Mouse (Mus musculus) adrenal gland, postnatal 25 days (tissue): Measurements from ENCODE around the gene Sptb. TPM values are rescaled to one million over a fixed set of nuclear protein-coding genes. Genes with fewer than 3 reads are reported as not detected.

Source experiments
- DNase-seq: peaks from one replicate; pipeline ENCODE4 v3.0.0; 2021; ENCODE audit warnings: mixed read lengths
- total RNA-seq: library from RNA; stranded (reverse); gene quantifications from 2 replicates; pipeline ENCODE4 v1.2.3, GENCODE M21; 2021

The Sptb gene
- total RNA-seq, 1 experiment from 2014 or later: 60.7 TPM

- DNase-seq: no peak
Observed at GRCm38 (mm10) chr12:76673794-76674222, 36.5 kb downstream of the Sptb start.

GRCm38 (mm10) chr12:76672008-76672407 is 38.3 kb downstream of the Sptb start:
- no peak for DNase-seq

- DNase-seq: no peak
Observed at GRCm38 (mm10) chr12:76670533-76671086, 39.7 kb downstream of the Sptb start.

- no peak for DNase-seq
Observed at GRCm38 (mm10) chr12:76669956-76670530, 40.3 kb downstream of the Sptb start.

GRCm38 (mm10) chr12:76668654-76669419 is 41.5 kb downstream of the Sptb start:
- no peak for DNase-seq

- DNase-seq: peak; percentile 53
Observed at GRCm38 (mm10) chr12:76651788-76652345, 58.5 kb downstream of the Sptb start.

- DNase-seq: peak; percentile 77
Observed at GRCm38 (mm10) chr12:76649708-76650687, 60.3 kb downstream of the Sptb start.

GRCm38 (mm10) chr12:76645222-76646110 is 64.9 kb downstream of the Sptb start:
- no peak for DNase-seq

GRCm38 (mm10) chr12:76643679-76644078 is 66.7 kb downstream of the Sptb start:
- DNase-seq: no peak

- peak; percentile 39 for DNase-seq
Observed at GRCm38 (mm10) chr12:76642616-76643015, 67.7 kb downstream of the Sptb start.

GRCm38 (mm10) chr12:76640620-76641019 is 69.7 kb downstream of the Sptb start:
- DNase-seq: no peak

GRCm38 (mm10) chr12:76634899-76635693 is 75.3 kb downstream of the Sptb start:
- DNase-seq: no peak

- no peak for DNase-seq
Observed at GRCm38 (mm10) chr12:76623374-76623773, 87.0 kb downstream of the Sptb start.

- DNase-seq: no peak
Observed at GRCm38 (mm10) chr12:76619847-76620246, 90.5 kb downstream of the Sptb start.

GRCm38 (mm10) chr12:76618175-76618574 is 92.2 kb downstream of the Sptb start:
- no peak for DNase-seq

- no peak for DNase-seq
Observed at GRCm38 (mm10) chr12:76615580-76615937, 94.8 kb downstream of the Sptb start.

- DNase-seq: no peak
Observed at GRCm38 (mm10) chr12:76614868-76615579, 95.3 kb downstream of the Sptb start.

GRCm38 (mm10) chr12:76612621-76613020 is 97.7 kb downstream of the Sptb start:
- DNase-seq: peak; percentile 57

GRCm38 (mm10) chr12:76608997-76609565 is 101.3 kb downstream of the Sptb start:
- no peak for DNase-seq
